Mouse (Mus musculus): ENCODE measurements around the gene Ints5.

DNA sequence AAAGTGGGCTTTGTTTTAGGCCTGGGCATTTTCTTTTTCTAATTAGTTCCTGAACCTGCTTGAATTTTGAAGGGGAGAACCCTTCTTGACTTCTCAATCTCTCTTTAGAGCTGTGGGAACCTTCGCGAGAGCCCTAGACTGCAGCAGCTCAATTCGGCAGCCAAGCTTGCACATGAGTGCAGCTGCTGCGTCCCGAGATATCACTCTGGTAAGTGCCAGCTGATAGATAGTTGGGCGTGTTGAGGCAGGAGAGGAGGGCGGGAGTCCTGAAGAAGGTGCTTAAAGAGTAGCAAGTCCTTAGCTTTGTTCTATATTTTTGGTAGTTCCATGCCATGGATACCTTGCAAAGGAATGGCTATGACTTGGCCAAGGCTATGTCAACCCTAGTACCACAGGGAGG lies 54.1 kb downstream of the Ints5 start:
- no peak for TF ChIP-seq CTCF (IDR thresholded peaks at IDR 0.05; ENCODE audit: extremely low read depth, insufficient read depth, insufficient read length, insufficient replicate concordance)
- no peak for TF ChIP-seq POLR2A (IDR thresholded peaks at IDR 0.05; ENCODE audit: low read depth, low read length)

Data from spleen, adult 2 months (tissue).